Mouse (Mus musculus) small intestine, adult 2 months (tissue): ENCODE data around the gene Frs3. TPM values are rescaled to one million over a fixed set of nuclear protein-coding genes. Genes with fewer than 3 reads are reported as not detected.

Experiments
- H3K27ac ChIP-seq: fragments of 200-500 bp; 2 replicates; pipeline ENCODE4 v1.5.1; 2012; ENCODE audit warnings: low read depth, low read length, control low read depth, inconsistent platforms; ENCODE audit not compliant: insufficient read depth
- H3K27me3 ChIP-seq: fragments of 200-500 bp; 2 replicates; pipeline ENCODE4 v1.6.1; 2012; ENCODE audit warnings: mild to moderate bottlenecking, moderate library complexity, low read length, inconsistent platforms; ENCODE audit not compliant: control insufficient read depth, insufficient read depth
- H3K36me3 ChIP-seq: fragments of 200-500 bp; 2 replicates; pipeline ENCODE4 v1.6.1; 2012; ENCODE audit warnings: mild to moderate bottlenecking, low read length, control low read depth, inconsistent platforms; ENCODE audit not compliant: control insufficient read depth, insufficient read depth
- H3K4me1 ChIP-seq: fragments of 200-500 bp; 2 replicates; pipeline ENCODE4 v1.6.1; 2012; ENCODE audit warnings: low read length, inconsistent platforms, mixed read lengths; ENCODE audit not compliant: control insufficient read depth, insufficient read depth, insufficient read length
- H3K4me3 ChIP-seq: fragments of 200-500 bp; 2 replicates; pipeline ENCODE4 v1.5.1; 2012; ENCODE audit warnings: low read depth, mild to moderate bottlenecking, control low read depth, inconsistent platforms, low read length, moderate library complexity
- CTCF ChIP-seq: fragments of 200-500 bp; IDR thresholded peaks from 2 replicates; pipeline ENCODE4 v1.5.1; 2012; ENCODE audit warnings: low read depth, mild to moderate bottlenecking, control low read depth, inconsistent platforms, low read length, moderate library complexity, mixed read lengths; ENCODE audit not compliant: insufficient replicate concordance, insufficient read length; ENCODE audit errors: extremely low read depth
- POLR2A ChIP-seq: fragments of 200-500 bp; IDR thresholded peaks from 2 replicates; pipeline ENCODE4 v1.6.1; 2012; ENCODE audit warnings: low read depth, mild to moderate bottlenecking, control low read depth, inconsistent platforms, low read length, moderate library complexity
- WGBS: fragments of 180-500 bp; shearing (Covaris S2); methylation state at CpG from one replicate; pipeline ENCODE4 v1.1.7; 2018; 5-methylcytosine and 5-hydroxymethylcytosine counted together
- polyA plus RNA-seq: library from polyadenylated mRNA; depleted of rRNA; stranded (reverse); fragments of >200 nt; gene quantifications from 2 replicates; pipeline ENCODE4 v1.2.3, GENCODE M21; 2012

Frs3 gene
- polyA plus RNA-seq, 1 experiment, result 13.1 TPM

- Histone ChIP-seq H3K27me3 (no peaks in the 10 kb centered on the region), H3K27ac (no peak overlapping the region), H3K4me1 (peaks cover 7% of the 10 kb centered on the region), H3K4me3 (no peak overlapping the region), H3K36me3 (no peaks in the 10 kb centered on the region)
- TF ChIP-seq CTCF (no peak), POLR2A (no peak)
- 98% methylated on average over 3 of the region's 3 CpGs for WGBS
These were observed 2.8 kb downstream of the Frs3 start for GRCm38 (mm10) chr17:47691650-47692049.

GRCm38 (mm10) chr17:47693671-47694441, 5.0 kb downstream of the Frs3 start:
- H3K27ac ChIP-seq, result no peak overlapping the region
- peaks cover 4% of the 10 kb centered on the region for H3K4me1 ChIP-seq
- TF ChIP-seq CTCF, result no peak
- TF ChIP-seq POLR2A, result no peak
- no peaks in the 10 kb centered on the region for H3K36me3 ChIP-seq
- 62% methylated on average over 13 of the region's 13 CpGs for WGBS
- no peaks in the 10 kb centered on the region for H3K27me3 ChIP-seq
- H3K4me3 ChIP-seq, result peak overlapping the region; percentile 86

- Histone ChIP-seq H3K27ac (no peak within 1 kb of the TSS), H3K36me3 (no peaks in the 10 kb centered on the region), H3K4me3 (peak within 1 kb of the TSS; percentile 86), H3K4me1 (peaks cover 2% of the 10 kb centered on the region), H3K27me3 (no peaks in the 10 kb centered on the region)
- no peak for TF ChIP-seq POLR2A
- no peak for TF ChIP-seq CTCF
- 3% methylated on average over 3 of the region's 3 CpGs for WGBS
These were observed 5.4 kb downstream of the Frs3 start, which contains the start of gene Gm21981 for GRCm38 (mm10) chr17:47694442-47694502. Gene Gm21981, minus strand, starts transcription at chr17:47694455.

GRCm38 (mm10) chr17:47694503-47695336, 5.9 kb downstream of the Frs3 start, which contains the start of gene Prickle4:
Gene Prickle4, minus strand, starts transcription at chr17:47694736.
- Histone ChIP-seq H3K36me3 (peaks cover 2% of the 10 kb centered on the region; the same call in 1 of the 2 replicates), H3K27ac (no peak within 1 kb of the TSS), H3K4me1 (peaks cover 2% of the 10 kb centered on the region; the same call in 1 of the 2 replicates), H3K27me3 (no peaks in the 10 kb centered on the region), H3K4me3 (peak within 1 kb of the TSS; percentile 86)
- 1% methylated on average over 82 of the region's 82 CpGs for WGBS
- TF ChIP-seq CTCF (peak; percentile 64), POLR2A (no peak)

DNA sequence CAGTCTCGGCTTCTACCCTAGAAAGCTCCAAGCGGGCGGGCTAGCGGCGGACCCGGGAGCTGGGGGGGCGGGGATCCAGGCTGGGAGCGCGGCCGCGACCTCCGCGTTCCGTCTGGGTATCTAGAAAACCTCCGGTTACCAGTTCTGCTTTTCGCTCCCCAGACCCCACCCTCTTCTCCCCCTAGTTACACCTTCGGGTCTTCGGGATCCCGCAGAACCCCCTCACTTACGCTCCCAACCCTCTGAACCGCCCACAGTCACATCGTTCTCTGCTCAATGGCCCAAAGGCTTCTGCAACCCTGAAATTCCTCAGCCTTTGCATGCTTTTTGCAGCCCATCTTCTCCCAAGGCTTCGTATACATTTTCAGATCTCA, 6.5 kb downstream of the Frs3 start:
- no peak overlapping the region for H3K27ac ChIP-seq

DNA sequence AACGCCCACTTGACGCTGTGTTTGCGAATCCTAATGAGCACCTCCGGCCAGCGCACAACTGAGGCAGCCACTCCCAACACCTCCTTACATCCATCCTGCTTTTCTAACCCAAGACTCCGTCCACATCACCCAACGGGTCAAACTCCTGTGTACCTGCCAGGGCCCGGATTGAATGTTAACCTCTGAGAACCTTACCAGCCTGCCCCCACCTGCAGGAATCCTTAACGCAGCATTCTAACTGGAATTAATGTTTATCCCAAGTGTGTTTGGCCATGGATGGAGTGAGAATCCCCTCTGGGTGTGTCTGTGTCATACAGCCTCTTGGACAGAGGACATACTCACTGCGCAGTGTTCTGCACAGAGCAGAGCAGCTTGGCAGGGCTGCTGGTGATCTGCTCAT, 9.3 kb downstream of the Frs3 start:
- no peak overlapping the region for H3K4me3 ChIP-seq
- H3K27ac ChIP-seq, result no peak overlapping the region
- 91% methylated on average over 10 of the region's 10 CpGs for WGBS
- H3K4me1 ChIP-seq, result peaks cover 2% of the 10 kb centered on the region; the same call in 1 of the 2 replicates
- H3K36me3 ChIP-seq, result peaks cover 4% of the 10 kb centered on the region; the same call in 1 of the 2 replicates
- no peaks in the 10 kb centered on the region for H3K27me3 ChIP-seq
- TF ChIP-seq POLR2A, result no peak
- no peak for TF ChIP-seq CTCF

More for the DNA sequence above, 6.5 kb downstream of the Frs3 start:
- Histone ChIP-seq H3K4me1 (peaks cover 2% of the 10 kb centered on the region; the same call in 1 of the 2 replicates), H3K4me3 (peak overlapping the region; percentile 86), H3K27me3 (no peaks in the 10 kb centered on the region), H3K36me3 (peaks cover 2% of the 10 kb centered on the region; the same call in 1 of the 2 replicates)
- TF ChIP-seq CTCF, result no peak
- no peak for TF ChIP-seq POLR2A
- under 1% methylated on average over 23 of the region's 23 CpGs for WGBS

DNA sequence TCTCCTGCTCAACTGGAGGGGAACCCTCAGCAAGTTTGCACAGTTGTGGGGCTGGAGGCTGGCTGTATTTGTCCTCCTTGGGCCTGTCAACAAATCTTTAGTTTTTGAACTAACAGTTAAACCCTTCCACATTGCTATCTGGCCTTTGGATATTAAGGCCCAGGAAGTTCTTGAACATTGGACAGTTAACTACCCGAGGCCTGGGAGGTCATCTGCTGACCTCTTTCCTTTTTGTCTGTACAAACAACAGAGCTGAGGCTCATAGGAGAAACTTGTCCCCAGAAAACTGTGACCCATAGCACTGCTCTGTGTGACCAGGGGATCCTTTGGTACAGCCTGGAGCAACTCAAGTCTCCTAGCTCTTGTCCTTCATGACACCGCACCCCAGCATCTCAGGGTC, 10.2 kb downstream of the Frs3 start:
- Histone ChIP-seq H3K27me3 (no peaks in the 10 kb centered on the region), H3K36me3 (peaks cover 4% of the 10 kb centered on the region; the same call in 1 of the 2 replicates), H3K4me3 (no peak overlapping the region), H3K4me1 (peaks cover 2% of the 10 kb centered on the region; the same call in 1 of the 2 replicates), H3K27ac (no peak overlapping the region)
- WGBS, result 74% methylated on average over 2 of the region's 2 CpGs
- TF ChIP-seq CTCF, result no peak
- no peak for TF ChIP-seq POLR2A
